Mouse (Mus musculus): ENCODE measurements around the gene Sema6b.

DNA sequence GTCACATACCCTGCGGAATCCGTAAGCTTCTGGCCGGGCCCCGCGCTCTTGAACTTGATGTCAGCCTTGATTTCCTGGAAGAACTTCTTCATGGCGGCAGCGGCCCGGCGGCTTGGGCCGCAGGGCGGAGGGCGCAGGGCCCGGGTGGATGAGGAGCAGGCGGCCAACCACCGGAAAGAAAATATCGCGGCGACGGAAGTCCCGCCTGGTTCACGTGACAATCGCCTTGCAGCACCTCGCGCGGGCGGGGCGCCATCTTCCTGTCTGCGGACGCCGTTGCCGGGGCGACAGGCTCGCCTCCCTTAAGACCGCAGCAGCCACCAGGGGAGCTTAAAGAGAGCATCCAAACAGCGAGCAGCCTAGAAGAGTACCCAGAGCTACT, 65.3 kb downstream of the Sema6b start, which contains the start of gene Ubxn6:
- no peak for TF ChIP-seq CTCF (IDR thresholded peaks at IDR 0.05; ENCODE audit: control insufficient read depth, insufficient read depth, insufficient read length)
- TF ChIP-seq MAX (IDR thresholded peaks at IDR 0.05), result peak; percentile 82
- TF ChIP-seq MYOD1 (IDR thresholded peaks at IDR 0.05; ENCODE audit: control insufficient read depth, insufficient read length, low read depth), result no peak
- peak; percentile 86 for TF ChIP-seq USF1 (IDR thresholded peaks at IDR 0.05; ENCODE audit: low read depth)
- no peak for TF ChIP-seq FOSL1 (IDR thresholded peaks at IDR 0.05; ENCODE audit: insufficient read depth, low read length, poor library complexity, severe bottlenecking)
- TF ChIP-seq CEBPB (IDR thresholded peaks at IDR 0.05; ENCODE audit: low read depth), result no peak
- TF ChIP-seq MYOG (IDR thresholded peaks at IDR 0.05; ENCODE audit: control insufficient read depth, extremely low read depth, insufficient read length), result no peak

Measured in C2C12 (cell line).